Mouse (Mus musculus) ES-E14 (cell line): Measurements from ENCODE around the gene Ypel1. TPM values are rescaled to one million over a fixed set of nuclear protein-coding genes. Genes with fewer than 3 reads are reported as not detected.

ENCODE experiments used
- DNase-seq: peaks from one replicate; pipeline ENCODE4 v3.0.0-alpha.2; 2013; ENCODE audit warnings: low read depth, low spot score
- H3K27ac ChIP-seq: 2 replicates; pipeline ENCODE4 v1.5.1; 2012; ENCODE audit warnings: low read depth, mild to moderate bottlenecking, low read length, moderate library complexity, mixed read lengths; ENCODE audit not compliant: poor library complexity, insufficient read depth, severe bottlenecking
- H3K36me3 ChIP-seq: 2 replicates; pipeline ENCODE4 v1.6.1; 2012; ENCODE audit warnings: mild to moderate bottlenecking, low read length, moderate library complexity, mixed read lengths; ENCODE audit not compliant: control insufficient read depth, poor library complexity, insufficient read depth, severe bottlenecking
- H3K4me1 ChIP-seq, 2 experiments: fragments of 150-350 bp in 1 of 2; sonication (generic) in 1 of 2; 2 replicates each; pipeline ENCODE4 v1.6.1; 2012; ENCODE audit warnings: low read length in 2 of 2, mild to moderate bottlenecking in 1 of 2, mixed read lengths in 1 of 2; ENCODE audit not compliant: control insufficient read depth in 2 of 2, insufficient read depth in 2 of 2, poor library complexity in 1 of 2
- H3K4me3 ChIP-seq, 2 experiments: fragments of 150-350 bp in 1 of 2; sonication (generic) in 1 of 2; 2 replicates each; pipeline ENCODE4 v1.5.1; 2012; ENCODE audit warnings: low read length in 2 of 2, low read depth in 1 of 2, mild to moderate bottlenecking in 1 of 2, mixed read lengths in 1 of 2; ENCODE audit not compliant: insufficient read depth in 1 of 2, poor library complexity in 1 of 2, severe bottlenecking in 1 of 2
- H3K9ac ChIP-seq: 2 replicates; pipeline ENCODE4 v1.6.1; 2012; ENCODE audit warnings: low read depth, mild to moderate bottlenecking, low read length, mixed read lengths; ENCODE audit not compliant: poor library complexity, insufficient read depth, severe bottlenecking
- H3K9me3 ChIP-seq: fragments of 150-350 bp; sonication (generic); 2 replicates; pipeline ENCODE4 v1.6.1; 2012; ENCODE audit warnings: low read depth, mild to moderate bottlenecking, low read length; ENCODE audit not compliant: control insufficient read depth, insufficient read depth
- CHD2 ChIP-seq: IDR thresholded peaks from 2 replicates; pipeline ENCODE4 v1.6.1; 2014; ENCODE audit warnings: mild to moderate bottlenecking, low read depth, low read length, inconsistent platforms
- HCFC1 ChIP-seq: IDR thresholded peaks from 2 replicates; pipeline ENCODE4 v1.6.1; 2012; ENCODE audit warnings: low read length, inconsistent platforms, borderline replicate concordance; ENCODE audit not compliant: insufficient read depth
- MAFK ChIP-seq: IDR thresholded peaks from 2 replicates; pipeline ENCODE4 v1.6.1; 2014; ENCODE audit warnings: mild to moderate bottlenecking, low read depth, low read length, inconsistent platforms; ENCODE audit not compliant: insufficient read depth
- ZC3H11A ChIP-seq: IDR thresholded peaks from 2 replicates; pipeline ENCODE4 v1.6.1; 2012; ENCODE audit warnings: low read depth, mild to moderate bottlenecking, inconsistent platforms, low read length, borderline replicate concordance
- ZNF384 ChIP-seq: IDR thresholded peaks from 2 replicates; pipeline ENCODE4 v1.6.1; 2012; ENCODE audit warnings: low read depth, low read length, inconsistent platforms
- in situ Hi-C, 2 experiments: fragments of 600-800 bp; cut with MboI; formaldehyde crosslinking; loops; one replicate each; pipeline ENCODE4 v1.15.1; 2025; ENCODE audit warnings: low sequenced_read_pairs in 2 of 2, inconsistent platforms in 1 of 2; ENCODE audit not compliant: unreplicated experiment in 2 of 2
- total RNA-seq: library from RNA; depleted of rRNA; stranded (reverse); fragments of 300-350 nt; gene quantifications from 2 replicates; pipeline ENCODE4 v1.2.3, GENCODE M21; 2012; rRNA removed

Gene Ypel1
- 5.9 and 10.5 TPM in 2 replicates for total RNA-seq

DNA sequence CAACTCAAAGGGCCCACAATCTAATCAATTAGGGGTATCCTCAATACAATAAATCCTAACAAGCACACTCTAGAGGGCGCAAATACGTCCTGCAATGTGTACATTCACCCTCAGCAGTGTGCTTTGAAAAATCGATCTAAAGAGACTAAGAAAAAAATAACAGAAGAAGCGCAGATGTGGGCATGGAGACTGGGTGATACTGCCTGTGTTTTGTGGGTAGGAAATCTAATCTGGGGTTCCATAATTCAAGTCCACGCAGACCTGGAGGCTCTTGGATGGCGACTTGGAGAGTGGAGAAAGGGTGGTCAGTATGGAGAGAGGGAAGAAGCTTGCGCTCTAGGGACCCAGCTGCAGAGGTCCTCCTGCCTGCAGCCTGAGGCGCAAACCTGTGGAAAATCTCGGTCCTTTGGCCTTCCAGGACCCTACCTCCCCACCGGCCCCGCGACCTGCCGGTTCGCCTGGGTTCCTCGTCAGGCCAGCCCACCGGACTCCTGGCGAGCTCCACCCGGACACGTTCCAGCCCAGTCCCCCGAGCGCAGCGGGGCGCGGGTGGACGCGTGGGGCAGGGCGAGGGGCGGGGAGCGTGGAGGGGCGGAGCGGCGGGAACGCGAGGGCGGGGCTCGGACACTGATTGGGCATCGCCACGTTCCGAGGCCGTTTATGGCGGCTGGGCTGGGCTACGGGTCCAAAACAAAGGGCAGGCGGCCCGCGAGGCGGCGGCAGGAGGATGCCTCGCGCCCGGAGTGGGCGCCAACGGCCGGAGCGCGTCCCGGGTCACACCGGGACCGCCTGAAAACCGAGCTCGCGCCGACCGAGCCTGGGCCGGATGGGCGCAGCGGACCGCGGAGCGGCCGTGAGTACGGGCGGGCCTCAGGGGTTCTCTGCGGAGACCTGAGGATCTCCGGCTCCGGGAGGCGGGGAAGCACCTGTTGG, at the start of gene Ypel1:
Ypel1 (plus strand) TSS at position 186 of the 933 bp plus-strand sequence.
- Histone ChIP-seq H3K9ac (peak within 1 kb of the TSS; percentile 97), H3K36me3 (no peaks in the 10 kb centered on the region; the same call in 1 of the 2 replicates), H3K4me1 (peaks cover 0 to 2% of the 10 kb centered on the region in 2 experiments; a peak in 1 of 4 replicates), H3K4me3 (peak within 1 kb of the TSS; percentile 83 to 94), H3K27ac (peak within 1 kb of the TSS; percentile 61), H3K9me3 (no peaks in the 10 kb centered on the region)
- in situ Hi-C loops = no loop called here
- no peak for TF ChIP-seq ZC3H11A
- TF ChIP-seq HCFC1 = 0 out of 2 replicates have a peak, but pooled peaks have one; percentile 43
- DNase-seq = peak; percentile 46

DNA sequence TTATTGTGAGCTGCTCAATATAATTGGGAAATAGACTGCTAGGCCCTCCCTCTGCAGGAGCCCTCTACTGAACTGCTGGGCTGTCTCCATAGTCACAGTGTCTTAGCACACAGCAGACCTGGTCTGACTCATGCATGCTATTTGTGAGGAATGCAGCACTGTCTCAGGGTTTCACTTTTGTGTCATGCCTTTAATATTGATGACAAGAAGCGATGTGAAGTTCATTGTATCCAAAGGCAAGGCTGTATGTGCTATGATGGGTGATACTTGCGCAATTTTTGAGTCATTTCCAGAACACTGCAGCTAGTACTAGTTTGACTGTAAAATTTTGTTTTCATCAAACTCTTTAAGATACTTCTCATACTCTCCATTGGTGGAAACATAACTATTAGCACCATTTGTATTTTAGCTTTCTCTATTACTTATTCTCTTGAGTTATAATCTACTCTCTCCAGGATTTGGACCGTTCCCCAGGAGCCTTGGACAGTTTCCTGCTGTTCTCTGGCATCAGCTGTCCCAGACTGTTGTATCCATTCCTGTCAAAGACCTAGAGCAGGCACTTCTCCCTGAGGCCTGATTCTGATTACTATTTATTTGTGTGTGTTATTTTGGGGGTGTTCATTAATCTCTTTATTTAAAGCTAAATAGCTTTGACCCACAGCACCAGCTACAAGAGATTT, 44.9 kb upstream of the Ypel1 start:
- in situ Hi-C loops = no loop called here
- no peaks in the 10 kb centered on the region for H3K9me3 ChIP-seq
- no peaks in the 10 kb centered on the region for H3K4me1 ChIP-seq
- H3K27ac ChIP-seq = no peak overlapping the region
- H3K9ac ChIP-seq = no peak overlapping the region
- H3K4me3 ChIP-seq = no peak overlapping the region
- TF ChIP-seq HCFC1 (no peak), MAFK (no peak), ZNF384 (no peak), ZC3H11A (no peak), CHD2 (no peak)
- peaks cover 24% of the 10 kb centered on the region for H3K36me3 ChIP-seq
- no peak for DNase-seq

DNA sequence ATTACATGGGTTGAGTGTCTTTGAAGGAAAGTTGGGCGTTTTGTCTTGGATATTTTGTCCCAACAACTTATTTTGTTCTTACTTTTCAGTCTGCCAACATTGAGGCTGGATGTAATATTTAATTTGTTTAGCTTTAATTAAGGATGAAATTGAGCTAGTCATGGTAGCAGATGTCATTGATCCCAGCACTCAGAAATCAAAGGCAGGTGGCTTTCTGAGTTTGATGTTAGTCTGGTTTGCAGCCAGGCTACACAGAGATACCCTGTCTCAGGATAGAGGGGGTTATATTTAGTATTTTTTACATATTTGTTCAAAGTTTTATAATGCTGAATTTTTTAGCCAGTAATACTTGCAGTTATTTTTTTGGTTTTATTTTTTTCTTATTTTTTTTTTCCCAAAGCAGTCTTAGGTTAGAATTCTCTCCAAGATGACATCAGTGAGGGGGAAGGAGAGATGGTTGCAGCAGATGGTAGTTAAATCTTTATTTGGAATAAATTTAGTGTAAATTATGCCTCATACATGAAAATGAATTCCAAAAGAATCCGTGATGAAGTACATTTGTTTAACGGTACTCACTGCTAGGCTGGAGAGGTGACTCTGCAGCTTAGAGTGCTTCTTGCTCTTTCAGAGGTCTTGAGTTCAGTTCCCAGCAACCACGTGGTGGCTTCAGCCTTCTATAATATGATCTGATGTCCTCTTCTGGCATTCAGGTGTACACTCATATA, 39.4 kb upstream of the Ypel1 start:
- TF ChIP-seq ZNF384 (no peak), ZC3H11A (no peak), HCFC1 (no peak), CHD2 (no peak), MAFK (no peak)
- no peaks in the 10 kb centered on the region; a peak in 1 of 4 replicates for H3K4me1 ChIP-seq
- no peak for DNase-seq
- H3K36me3 ChIP-seq = peaks cover 23% of the 10 kb centered on the region
- H3K4me3 ChIP-seq = no peak overlapping the region
- H3K9me3 ChIP-seq = no peaks in the 10 kb centered on the region
- no peak overlapping the region for H3K9ac ChIP-seq
- in situ Hi-C loops = no loop called here
- no peak overlapping the region for H3K27ac ChIP-seq

DNA sequence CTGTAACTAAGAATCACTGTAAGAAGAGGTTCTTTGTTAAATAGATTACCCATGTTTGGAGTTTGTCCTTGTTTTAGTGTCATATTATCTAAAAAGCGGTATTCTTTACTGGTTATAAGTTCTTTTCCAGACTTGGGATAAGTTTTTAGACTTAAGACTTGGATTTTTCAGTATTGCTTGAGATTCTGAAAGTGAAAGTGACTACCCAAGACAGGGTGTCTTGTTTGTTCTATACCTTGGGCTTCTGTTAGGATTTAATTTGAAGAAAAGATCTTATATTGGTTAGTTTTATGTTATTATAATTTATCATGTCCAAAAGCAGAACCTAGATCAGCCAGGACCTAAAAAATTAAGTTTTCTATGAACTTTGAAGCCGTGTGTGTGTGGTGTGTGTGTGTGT, 35.7 kb upstream of the Ypel1 start:
- H3K4me3 ChIP-seq = no peak overlapping the region
- no peaks in the 10 kb centered on the region; a peak in 1 of 4 replicates for H3K4me1 ChIP-seq
- peaks cover 21% of the 10 kb centered on the region for H3K36me3 ChIP-seq
- H3K9ac ChIP-seq = no peak overlapping the region
- no peak for DNase-seq
- TF ChIP-seq MAFK (no peak), ZC3H11A (no peak), HCFC1 (no peak)
- in situ Hi-C loops = no loop called here
- H3K27ac ChIP-seq = no peak overlapping the region
- no peaks in the 10 kb centered on the region for H3K9me3 ChIP-seq
